Mouse (Mus musculus): ENCODE results near the gene Olfr718-ps1. TPM values are rescaled to one million over a fixed set of nuclear protein-coding genes. Genes with fewer than 3 reads are reported as not detected.

Olfr718-ps1 gene
- polyA plus RNA-seq, 1 experiment from 2014 or later = not detected

- WGBS (ENCODE audit: insufficient replicate concordance) = 85% methylated on average over 7 of the region's 7 CpGs
Observed at GRCm38 (mm10) chr5:143095256-143095655, 52.1 kb downstream of the Olfr718-ps1 start.

GRCm38 (mm10) chr5:143092891-143093290 lies 54.5 kb downstream of the Olfr718-ps1 start:
- no peak overlapping the region for H3K9ac ChIP-seq
- WGBS (ENCODE audit: insufficient replicate concordance) = 67% methylated on average over 3 of the region's 3 CpGs
- no peak overlapping the region for H3K4me2 ChIP-seq
- no peaks in the 10 kb centered on the region for H3K4me1 ChIP-seq (replicated peaks)
- no peak for ATAC-seq (ENCODE audit: low read depth)
- no peak for DNase-seq
- no peaks in the 10 kb centered on the region for H3K9me3 ChIP-seq (replicated peaks)
- H3K36me3 ChIP-seq = peaks cover 58% of the 10 kb centered on the region
- no peaks in the 10 kb centered on the region for H3K27me3 ChIP-seq
- no peak overlapping the region for H3K27ac ChIP-seq
- H3K4me3 ChIP-seq (replicated peaks) = no peak overlapping the region

More at GRCm38 (mm10) chr5:143095256-143095655, 52.1 kb downstream of the Olfr718-ps1 start:
- H3K36me3 ChIP-seq = peaks cover 40% of the 10 kb centered on the region
- H3K27me3 ChIP-seq = no peaks in the 10 kb centered on the region
- H3K4me3 ChIP-seq (replicated peaks) = no peak overlapping the region
- H3K9me3 ChIP-seq (replicated peaks) = no peaks in the 10 kb centered on the region
- peaks cover 7% of the 10 kb centered on the region for H3K4me1 ChIP-seq (replicated peaks)
- no peak overlapping the region for H3K27ac ChIP-seq
- H3K9ac ChIP-seq = no peak overlapping the region
- no peak overlapping the region for H3K4me2 ChIP-seq
- DNase-seq = no peak
- no peak for ATAC-seq (ENCODE audit: low read depth)

GRCm38 (mm10) chr5:143084898-143085297 lies 62.5 kb downstream of the Olfr718-ps1 start:
- Histone ChIP-seq H3K4me1 (replicated peaks) (no peaks in the 10 kb centered on the region), H3K4me3 (replicated peaks) (no peak overlapping the region), H3K36me3 (peaks cover 92% of the 10 kb centered on the region), H3K27me3 (no peaks in the 10 kb centered on the region), H3K9ac (no peak overlapping the region), H3K27ac (no peak overlapping the region), H3K4me2 (no peak overlapping the region), H3K9me3 (replicated peaks) (no peaks in the 10 kb centered on the region)
- ATAC-seq (ENCODE audit: low read depth) (no peak), DNase-seq (peak; percentile 27)
- WGBS (ENCODE audit: insufficient replicate concordance) = 59% methylated on average over 4 of the region's 4 CpGs

Small RNA genes lying within 50 kb of the gene (microRNA-seq; reads per million reads assigned to microRNA genes)
- gene Gm44405 = not detected

Other genes with a start within 250 kb of the Olfr718-ps1 start
- 8,250 and 9,425 TPM in 2 replicates for gene Actb, start 240.8 kb downstream of the Olfr718-ps1 start, polyA plus RNA-seq (2015; fragmentation: Nextera tagmentation; extraction: Ambion mirVana)
- 29.5 and 38.3 TPM in 2 replicates for gene Fscn1, start 187.2 kb downstream of the Olfr718-ps1 start, polyA plus RNA-seq (2015; fragmentation: Nextera tagmentation; extraction: Ambion mirVana)
- 14.4 and 19.8 TPM in 2 replicates for gene Rnf216, start 34.6 kb downstream of the Olfr718-ps1 start, polyA plus RNA-seq (2015; fragmentation: Nextera tagmentation; extraction: Ambion mirVana)
- gene Rbak, start 33.2 kb upstream of the Olfr718-ps1 start, polyA plus RNA-seq (2015; fragmentation: Nextera tagmentation; extraction: Ambion mirVana) = 1.7 and 1.8 TPM in 2 replicates
- gene Spdye4b, start 33.4 kb upstream of the Olfr718-ps1 start, polyA plus RNA-seq (2015; fragmentation: Nextera tagmentation; extraction: Ambion mirVana) = not detected in 2 replicates
- not detected in 2 replicates for gene Spdye4a, start 79.3 kb upstream of the Olfr718-ps1 start, polyA plus RNA-seq (2015; fragmentation: Nextera tagmentation; extraction: Ambion mirVana)
- gene Zfp12, start 87.6 kb upstream of the Olfr718-ps1 start, polyA plus RNA-seq (2015; fragmentation: Nextera tagmentation; extraction: Ambion mirVana) = 2.2 and 3.1 TPM in 2 replicates
- gene Zfp316, start 122.4 kb upstream of the Olfr718-ps1 start, polyA plus RNA-seq (2015; fragmentation: Nextera tagmentation; extraction: Ambion mirVana) = 0.20 and 0.25 TPM in 2 replicates
- gene Zfp853, start 146.0 kb upstream of the Olfr718-ps1 start, polyA plus RNA-seq (2015; fragmentation: Nextera tagmentation; extraction: Ambion mirVana) = not detected in 2 replicates
- 27.4 and 30.4 TPM in 2 replicates for gene E130309D02Rik, start 167.8 kb upstream of the Olfr718-ps1 start, polyA plus RNA-seq (2015; fragmentation: Nextera tagmentation; extraction: Ambion mirVana)
- 35.7 and 36.4 TPM in 2 replicates for gene Zdhhc4, start 181.7 kb upstream of the Olfr718-ps1 start, polyA plus RNA-seq (2015; fragmentation: Nextera tagmentation; extraction: Ambion mirVana)
- 0.03 TPM in 1 of 2 replicates, not detected in the other for gene Grid2ip, start 209.8 kb upstream of the Olfr718-ps1 start, polyA plus RNA-seq (2015; fragmentation: Nextera tagmentation; extraction: Ambion mirVana)

All from liver, embryonic 13.5 days (tissue).